Mouse (Mus musculus): ENCODE data around the gene Zdhhc24.

- TF ChIP-seq CTCF (conservative IDR thresholded peaks at IDR 0.05; ENCODE audit: low read length): no peak
- TF ChIP-seq NANOG (IDR thresholded peaks at IDR 0.05; ENCODE audit: borderline replicate concordance, low read length): no peak
- no peak for TF ChIP-seq POU5F1 (IDR thresholded peaks at IDR 0.05; ENCODE audit: borderline replicate concordance, low read length)
Observed at GRCm38 (mm10) chr19:4883961-4884360, 5.5 kb downstream of the Zdhhc24 start.
